Mouse (Mus musculus): ENCODE measurements at regions not wholly inside any gene's neighbourhood (a gene's known extent, or its start where the extent isn't known, plus 50 kb on each side); places are given as distances from the start of the nearest gene placed in this dataset.

DNA sequence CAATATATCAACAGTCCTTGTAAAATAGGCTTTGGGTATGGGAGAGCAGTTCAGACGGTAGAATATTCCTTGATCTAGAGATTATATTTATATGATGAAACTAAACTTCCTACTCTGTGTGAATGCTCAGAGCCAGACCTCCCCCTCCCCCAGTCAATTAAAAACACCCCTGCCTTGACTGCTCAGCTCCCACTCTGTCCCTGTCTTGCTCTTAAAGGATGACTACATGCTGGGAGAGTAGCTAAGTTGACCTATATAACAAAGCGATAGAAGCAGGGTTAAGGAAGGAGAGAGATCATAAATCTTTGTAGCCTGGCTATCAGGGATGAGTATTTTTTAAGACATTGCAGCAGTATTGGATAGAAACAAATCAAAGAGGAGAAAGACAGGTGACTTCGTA is 875.4 kb upstream of the Gm7489 start:
- H3K4me2 ChIP-seq (ENCODE audit: low read depth, low read length) = no peak overlapping the region
- ATAC-seq (ENCODE audit: low read depth) = no peak
- H3K36me3 ChIP-seq (ENCODE audit: control insufficient read depth, insufficient read depth, low read length) = no peaks in the 10 kb centered on the region
- H3K27ac ChIP-seq (ENCODE audit: low read depth, low read length) = no peak overlapping the region
- no peak overlapping the region for H3K4me3 ChIP-seq (ENCODE audit: low read depth, low read length)
- 82% methylated on average over 3 of the region's 3 CpGs for WGBS
- no peaks in the 10 kb centered on the region for H3K9me3 ChIP-seq (ENCODE audit: control insufficient read depth, low read length)
- no peaks in the 10 kb centered on the region for H3K27me3 ChIP-seq (ENCODE audit: control insufficient read depth, insufficient read depth, low read length)
- H3K9ac ChIP-seq (replicated peaks; ENCODE audit: low read depth, low read length) = no peak overlapping the region
- no peaks in the 10 kb centered on the region for H3K4me1 ChIP-seq (ENCODE audit: control insufficient read depth, insufficient read depth, low read length)

Data from neural tube, embryonic 14.5 days (tissue).